Mouse (Mus musculus): ENCODE measurements around the gene Fnbp1l. TPM values are rescaled to one million over a fixed set of nuclear protein-coding genes. Genes with fewer than 3 reads are reported as not detected.
A peak's percentile ranks its signal among the peaks of the same experiment; 100 is the strongest.

Fnbp1l gene
- total RNA-seq, 1 experiment from 2014 or later = 2.1 TPM

- ATAC-seq (replicated peaks; ENCODE audit: insufficient number of reproducible peaks, low FRiP score, low TSS enrichment, poor library complexity, severe bottlenecking) = no peak
Observed at GRCm38 (mm10) chr3:122612537-122612936, 7.0 kb downstream of the Fnbp1l start.

- no peak for ATAC-seq (replicated peaks; ENCODE audit: insufficient number of reproducible peaks, low FRiP score, low TSS enrichment, poor library complexity, severe bottlenecking)
Observed at GRCm38 (mm10) chr3:122611761-122612160, 7.8 kb downstream of the Fnbp1l start.

- no peak for ATAC-seq (replicated peaks; ENCODE audit: insufficient number of reproducible peaks, low FRiP score, low TSS enrichment, poor library complexity, severe bottlenecking)
Observed at GRCm38 (mm10) chr3:122606105-122606801, 13.3 kb downstream of the Fnbp1l start.

- no peak for ATAC-seq (replicated peaks; ENCODE audit: insufficient number of reproducible peaks, low FRiP score, low TSS enrichment, poor library complexity, severe bottlenecking)
Observed at GRCm38 (mm10) chr3:122603229-122603628, 16.3 kb downstream of the Fnbp1l start.

GRCm38 (mm10) chr3:122602370-122602769 is 17.1 kb downstream of the Fnbp1l start:
- no peak for ATAC-seq (replicated peaks; ENCODE audit: insufficient number of reproducible peaks, low FRiP score, low TSS enrichment, poor library complexity, severe bottlenecking)

GRCm38 (mm10) chr3:122599291-122599690 is 20.2 kb downstream of the Fnbp1l start:
- no peak for ATAC-seq (replicated peaks; ENCODE audit: insufficient number of reproducible peaks, low FRiP score, low TSS enrichment, poor library complexity, severe bottlenecking)

- no peak for ATAC-seq (replicated peaks; ENCODE audit: insufficient number of reproducible peaks, low FRiP score, low TSS enrichment, poor library complexity, severe bottlenecking)
Observed at GRCm38 (mm10) chr3:122590804-122591203, 28.7 kb downstream of the Fnbp1l start.

GRCm38 (mm10) chr3:122590346-122590745 is 29.2 kb downstream of the Fnbp1l start:
- ATAC-seq (replicated peaks; ENCODE audit: insufficient number of reproducible peaks, low FRiP score, low TSS enrichment, poor library complexity, severe bottlenecking) = no peak

- no peak for ATAC-seq (replicated peaks; ENCODE audit: insufficient number of reproducible peaks, low FRiP score, low TSS enrichment, poor library complexity, severe bottlenecking)
Observed at GRCm38 (mm10) chr3:122586918-122587641, 32.4 kb downstream of the Fnbp1l start.

GRCm38 (mm10) chr3:122577360-122577759 is 42.2 kb downstream of the Fnbp1l start:
- 0 out of 2 replicates have a peak, but pooled peaks have one; percentile 56 for ATAC-seq (replicated peaks; ENCODE audit: insufficient number of reproducible peaks, low FRiP score, low TSS enrichment, poor library complexity, severe bottlenecking)

- no peak for ATAC-seq (replicated peaks; ENCODE audit: insufficient number of reproducible peaks, low FRiP score, low TSS enrichment, poor library complexity, severe bottlenecking)
Observed at GRCm38 (mm10) chr3:122574921-122575320, 44.6 kb downstream of the Fnbp1l start.

GRCm38 (mm10) chr3:122573426-122574286 is 45.9 kb downstream of the Fnbp1l start:
- no peak for ATAC-seq (replicated peaks; ENCODE audit: insufficient number of reproducible peaks, low FRiP score, low TSS enrichment, poor library complexity, severe bottlenecking)

GRCm38 (mm10) chr3:122566549-122566948 is 53.0 kb downstream of the Fnbp1l start:
- peak; percentile 71 for ATAC-seq (replicated peaks; ENCODE audit: insufficient number of reproducible peaks, low FRiP score, low TSS enrichment, poor library complexity, severe bottlenecking)

GRCm38 (mm10) chr3:122566112-122566511 is 53.4 kb downstream of the Fnbp1l start:
- ATAC-seq (replicated peaks; ENCODE audit: insufficient number of reproducible peaks, low FRiP score, low TSS enrichment, poor library complexity, severe bottlenecking) = no peak

- ATAC-seq (replicated peaks; ENCODE audit: insufficient number of reproducible peaks, low FRiP score, low TSS enrichment, poor library complexity, severe bottlenecking) = no peak
Observed at GRCm38 (mm10) chr3:122565285-122565684, 54.2 kb downstream of the Fnbp1l start.

GRCm38 (mm10) chr3:122557766-122558165 is 61.7 kb downstream of the Fnbp1l start:
- no peak for ATAC-seq (replicated peaks; ENCODE audit: insufficient number of reproducible peaks, low FRiP score, low TSS enrichment, poor library complexity, severe bottlenecking)

- ATAC-seq (replicated peaks; ENCODE audit: insufficient number of reproducible peaks, low FRiP score, low TSS enrichment, poor library complexity, severe bottlenecking) = no peak
Observed at GRCm38 (mm10) chr3:122551174-122551573, 68.3 kb downstream of the Fnbp1l start.

GRCm38 (mm10) chr3:122547469-122547868 is 72.0 kb downstream of the Fnbp1l start:
- ATAC-seq (replicated peaks; ENCODE audit: insufficient number of reproducible peaks, low FRiP score, low TSS enrichment, poor library complexity, severe bottlenecking) = no peak

- ATAC-seq (replicated peaks; ENCODE audit: insufficient number of reproducible peaks, low FRiP score, low TSS enrichment, poor library complexity, severe bottlenecking) = no peak
Observed at GRCm38 (mm10) chr3:122545346-122545745, 74.2 kb downstream of the Fnbp1l start.
